Mouse (Mus musculus): ENCODE data around the gene Banp. TPM values are rescaled to one million over a fixed set of nuclear protein-coding genes. Genes with fewer than 3 reads are reported as not detected.

The Banp gene
- polyA plus RNA-seq, 1 experiment from 2014 or later = 25.4 TPM

DNA sequence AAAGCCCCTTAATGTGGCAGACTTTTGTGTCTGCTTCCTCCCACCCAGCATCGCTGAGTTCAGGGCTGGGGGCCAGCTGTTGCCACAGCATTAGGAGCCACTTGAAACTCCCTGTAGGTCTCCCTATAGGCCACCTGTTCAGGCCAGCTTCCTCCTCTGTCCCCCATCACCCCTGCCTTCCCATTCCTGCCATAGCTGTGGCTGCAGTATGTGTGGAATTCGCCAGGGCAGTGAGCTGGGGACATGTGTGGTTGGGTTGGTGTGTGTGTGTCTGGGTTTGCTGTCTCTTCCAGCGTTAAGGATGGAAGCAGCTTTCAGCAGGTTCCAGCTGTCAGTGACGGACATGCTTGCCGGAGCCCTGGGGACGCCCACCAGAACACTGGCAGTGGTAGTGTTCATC, 86.8 kb downstream of the Banp start:
- Histone ChIP-seq H3K27me3 (replicated peaks) (peaks cover 4% of the 10 kb centered on the region; the same call in 1 of the 2 replicates), H3K9me3 (replicated peaks) (no peaks in the 10 kb centered on the region), H3K4me3 (no peak overlapping the region), H3K27ac (no peak overlapping the region), H3K4me2 (no peak overlapping the region), H3K4me1 (0 out of 2 replicates have a peak, but pooled peaks cover 6% of the 10 kb centered on the region), H3K9ac (no peak overlapping the region), H3K36me3 (no peaks in the 10 kb centered on the region)
- 51% methylated on average over 6 of the region's 6 CpGs for whole genome bisulfite sequencing (ENCODE audit: insufficient replicate concordance)
- no peak for ATAC-seq

DNA sequence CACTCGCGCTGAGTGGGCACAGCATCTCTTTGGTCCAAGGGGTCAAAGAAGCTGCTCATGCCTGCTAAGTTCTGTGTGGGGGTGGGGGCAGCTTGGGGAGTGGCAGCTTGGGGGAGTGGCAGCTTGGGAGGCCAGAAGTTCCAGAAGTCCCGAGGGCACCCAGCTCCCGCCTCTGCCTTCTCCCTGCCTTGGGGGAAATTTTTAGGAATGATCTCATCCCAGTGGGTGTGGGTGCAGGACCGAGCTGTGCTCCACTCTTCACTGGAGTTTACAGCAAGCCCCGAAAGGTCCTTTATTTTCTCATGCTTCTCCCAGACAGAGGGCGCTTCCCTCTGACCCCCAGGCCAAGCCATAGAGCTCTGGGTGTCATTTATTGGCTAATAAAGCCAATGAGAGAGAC, 87.7 kb downstream of the Banp start:
- Histone ChIP-seq H3K4me2 (no peak overlapping the region), H3K27ac (no peak overlapping the region), H3K27me3 (replicated peaks) (peaks cover 8% of the 10 kb centered on the region), H3K9ac (no peak overlapping the region), H3K9me3 (replicated peaks) (no peaks in the 10 kb centered on the region), H3K36me3 (no peaks in the 10 kb centered on the region), H3K4me1 (peaks cover 9% of the 10 kb centered on the region; the same call in 1 of the 2 replicates), H3K4me3 (no peak overlapping the region)
- ATAC-seq = no peak
- WGBS (ENCODE audit: insufficient replicate concordance) = 67% methylated on average over 7 of the region's 7 CpGs

DNA sequence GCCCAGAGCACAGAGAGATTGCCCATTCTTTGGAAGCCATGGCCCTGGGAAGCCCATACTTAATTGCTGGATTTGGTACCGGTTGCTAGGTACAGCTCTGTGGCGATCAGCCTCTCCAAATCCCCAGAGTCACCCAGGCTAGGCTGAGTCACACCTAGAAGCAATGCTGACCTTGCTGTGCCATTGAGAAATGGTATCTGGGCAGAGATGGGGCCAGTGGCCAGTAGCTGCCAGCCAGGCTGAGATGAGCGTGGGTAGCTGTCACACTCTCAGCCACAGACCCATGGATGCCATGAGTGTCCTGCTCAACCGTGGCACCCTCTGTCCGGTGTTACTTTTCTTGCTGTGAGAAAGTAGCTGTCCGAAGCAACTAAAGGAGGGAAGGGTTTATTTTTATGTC, 88.5 kb downstream of the Banp start:
- H3K4me2 ChIP-seq = no peak overlapping the region
- WGBS (ENCODE audit: insufficient replicate concordance) = 77% methylated on average over 6 of the region's 6 CpGs
- H3K36me3 ChIP-seq = no peaks in the 10 kb centered on the region
- H3K9me3 ChIP-seq (replicated peaks) = no peaks in the 10 kb centered on the region
- H3K9ac ChIP-seq = no peak overlapping the region
- no peak overlapping the region for H3K4me3 ChIP-seq
- no peak for ATAC-seq
- H3K4me1 ChIP-seq = peaks cover 11% of the 10 kb centered on the region; the same call in 1 of the 2 replicates
- H3K27me3 ChIP-seq (replicated peaks) = peaks cover 16% of the 10 kb centered on the region
- H3K27ac ChIP-seq = no peak overlapping the region

DNA sequence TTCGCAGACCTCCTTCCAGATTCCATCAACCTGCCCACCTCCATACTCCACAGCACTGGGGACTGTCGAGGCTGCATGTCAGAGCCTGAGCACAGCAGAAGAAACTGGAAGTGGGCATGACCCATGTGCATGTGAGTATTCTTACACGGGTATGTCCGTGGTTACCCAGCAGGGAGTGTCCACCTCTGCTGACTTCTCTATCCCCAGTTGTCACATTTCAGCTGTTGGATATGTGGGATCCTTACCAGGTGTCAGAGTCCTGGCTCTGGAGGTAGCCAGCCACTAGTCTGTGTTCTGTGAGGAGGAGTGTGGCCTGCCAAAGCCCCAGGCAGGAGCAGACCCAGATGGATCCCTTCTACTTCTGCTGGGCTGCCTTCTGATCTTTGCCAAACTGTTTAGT, 89.9 kb downstream of the Banp start:
- no peak overlapping the region for H3K4me2 ChIP-seq
- no peaks in the 10 kb centered on the region for H3K36me3 ChIP-seq
- no peak for ATAC-seq
- WGBS (ENCODE audit: insufficient replicate concordance) = 55% methylated on average over 4 of the region's 4 CpGs
- peaks cover 11% of the 10 kb centered on the region; the same call in 1 of the 2 replicates for H3K4me1 ChIP-seq
- H3K9me3 ChIP-seq (replicated peaks) = no peaks in the 10 kb centered on the region
- H3K9ac ChIP-seq = no peak overlapping the region
- H3K4me3 ChIP-seq = no peak overlapping the region
- peaks cover 24% of the 10 kb centered on the region for H3K27me3 ChIP-seq (replicated peaks)
- no peak overlapping the region for H3K27ac ChIP-seq

DNA sequence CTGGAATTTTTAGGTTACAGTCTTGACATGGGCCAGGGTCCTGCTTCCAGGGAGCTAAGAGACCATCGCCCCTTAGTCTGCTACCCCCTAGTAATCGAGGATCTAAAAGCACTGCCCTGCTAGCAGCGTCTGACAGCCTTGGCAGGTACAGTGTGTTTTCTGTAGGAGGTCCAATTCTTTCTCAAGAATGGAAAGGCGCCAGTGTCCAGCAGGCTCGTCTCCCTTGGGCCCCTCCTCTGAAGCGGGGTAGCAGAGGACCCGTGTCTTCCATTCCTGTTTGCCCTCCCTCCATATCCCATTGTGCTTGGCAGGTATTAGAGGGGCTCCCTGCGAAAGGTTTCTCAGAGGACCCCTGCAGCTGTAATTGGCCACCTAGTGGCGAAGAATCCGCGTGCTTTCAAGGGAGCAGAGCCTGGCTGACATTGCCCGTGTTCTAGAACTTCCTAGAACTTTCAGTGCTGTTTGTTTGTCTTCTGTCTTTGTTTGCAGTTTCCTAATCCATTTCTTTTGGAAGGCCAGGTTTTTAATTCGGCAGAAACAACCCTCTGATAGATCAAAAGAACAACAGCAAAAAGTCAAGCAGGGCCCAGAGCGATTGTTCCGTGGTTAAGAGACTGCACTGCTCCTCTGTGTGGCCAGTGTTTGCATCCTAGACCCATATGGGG, 97.8 kb downstream of the Banp start:
- Histone ChIP-seq H3K4me3 (no peak overlapping the region), H3K27me3 (replicated peaks) (peaks cover 36% of the 10 kb centered on the region), H3K27ac (no peak overlapping the region), H3K9me3 (replicated peaks) (no peaks in the 10 kb centered on the region), H3K4me2 (no peak overlapping the region), H3K4me1 (peaks cover 1% of the 10 kb centered on the region; the same call in 1 of the 2 replicates), H3K36me3 (no peaks in the 10 kb centered on the region), H3K9ac (no peak overlapping the region)
- 54% methylated on average over 15 of the region's 15 CpGs for WGBS (ENCODE audit: insufficient replicate concordance)
- ATAC-seq = no peak

DNA sequence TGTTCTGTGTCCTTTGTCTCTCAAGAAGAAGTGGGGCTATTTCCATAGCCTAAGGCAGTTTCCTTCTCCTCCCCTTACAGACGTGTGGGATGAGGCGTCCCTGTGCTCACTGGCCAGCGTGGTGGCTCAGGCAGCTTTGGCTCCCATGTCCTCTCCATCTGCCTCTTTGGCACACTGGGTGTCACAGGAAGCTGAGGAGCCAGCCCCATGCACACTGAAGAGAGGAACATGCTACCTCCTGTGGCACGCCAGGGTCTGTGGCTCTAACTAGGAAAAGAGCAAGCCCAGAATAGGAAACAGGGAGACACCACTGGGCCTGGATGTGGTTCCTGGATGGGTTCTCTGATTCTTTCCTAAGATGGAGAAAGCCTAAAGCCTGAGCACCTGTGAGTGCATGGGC, 99.7 kb downstream of the Banp start:
- H3K27me3 ChIP-seq (replicated peaks) = peaks cover 21% of the 10 kb centered on the region; the same call in 1 of the 2 replicates
- H3K4me2 ChIP-seq = no peak overlapping the region
- WGBS (ENCODE audit: insufficient replicate concordance) = 64% methylated on average over 4 of the region's 4 CpGs
- no peaks in the 10 kb centered on the region for H3K36me3 ChIP-seq
- ATAC-seq = no peak
- no peaks in the 10 kb centered on the region for H3K4me1 ChIP-seq
- H3K9me3 ChIP-seq (replicated peaks) = no peaks in the 10 kb centered on the region
- H3K4me3 ChIP-seq = no peak overlapping the region
- H3K9ac ChIP-seq = no peak overlapping the region
- no peak overlapping the region for H3K27ac ChIP-seq

DNA sequence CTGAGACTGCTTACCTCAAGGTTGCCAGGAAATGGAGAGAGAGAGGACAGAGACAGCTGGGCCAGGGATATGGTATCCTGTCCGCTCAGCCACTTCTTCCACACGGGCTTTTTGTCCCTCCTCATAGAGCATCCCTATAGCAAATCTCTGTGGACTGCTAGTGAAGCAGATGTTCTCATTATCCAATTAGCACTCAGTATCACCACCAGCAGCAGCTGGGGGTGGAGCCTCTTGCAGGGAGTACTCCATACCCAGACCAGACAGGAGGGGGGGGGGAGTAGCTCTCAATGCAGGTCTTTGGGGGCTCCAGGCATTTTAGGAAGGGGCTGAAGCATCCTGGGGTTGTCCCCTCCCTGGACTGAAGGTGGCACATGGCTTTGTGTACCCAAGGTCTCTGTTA, 100.4 kb downstream of the Banp start:
- ATAC-seq = no peak
- Histone ChIP-seq H3K27me3 (replicated peaks) (peaks cover 20% of the 10 kb centered on the region; the same call in 1 of the 2 replicates), H3K9me3 (replicated peaks) (no peaks in the 10 kb centered on the region), H3K4me3 (no peak overlapping the region), H3K27ac (no peak overlapping the region), H3K36me3 (no peaks in the 10 kb centered on the region), H3K9ac (no peak overlapping the region), H3K4me1 (no peaks in the 10 kb centered on the region), H3K4me2 (no peak overlapping the region)
- 56% methylated on average over 2 of the region's 2 CpGs for WGBS (ENCODE audit: insufficient replicate concordance)

DNA sequence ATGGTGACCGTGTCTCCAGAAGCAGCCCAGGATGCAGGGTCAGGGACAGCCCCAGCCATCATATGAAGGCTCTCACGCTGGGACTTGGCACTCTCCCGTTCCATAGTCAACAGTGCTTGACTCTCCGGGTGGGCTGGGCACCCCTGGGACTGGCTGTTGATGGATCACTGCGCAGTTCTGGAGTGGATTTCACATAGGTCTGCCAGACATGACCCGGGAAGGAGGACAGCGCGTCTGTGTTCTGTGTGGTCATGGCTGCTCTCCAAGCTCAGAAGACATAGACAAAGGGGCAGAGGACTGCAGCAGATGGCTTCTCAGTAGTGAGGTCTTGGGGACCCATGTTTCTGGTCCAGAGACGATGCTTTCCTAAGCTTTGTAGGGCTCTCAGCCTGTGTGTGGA, 101.1 kb downstream of the Banp start:
- H3K4me1 ChIP-seq = peaks cover 2% of the 10 kb centered on the region; the same call in 1 of the 2 replicates
- H3K27me3 ChIP-seq (replicated peaks) = peaks cover 21% of the 10 kb centered on the region; the same call in 1 of the 2 replicates
- ATAC-seq = no peak
- no peak overlapping the region for H3K4me3 ChIP-seq
- H3K9me3 ChIP-seq (replicated peaks) = no peaks in the 10 kb centered on the region
- no peak overlapping the region for H3K9ac ChIP-seq
- no peak overlapping the region for H3K27ac ChIP-seq
- H3K36me3 ChIP-seq = no peaks in the 10 kb centered on the region
- 84% methylated on average over 9 of the region's 9 CpGs for WGBS (ENCODE audit: insufficient replicate concordance)
- no peak overlapping the region for H3K4me2 ChIP-seq

DNA sequence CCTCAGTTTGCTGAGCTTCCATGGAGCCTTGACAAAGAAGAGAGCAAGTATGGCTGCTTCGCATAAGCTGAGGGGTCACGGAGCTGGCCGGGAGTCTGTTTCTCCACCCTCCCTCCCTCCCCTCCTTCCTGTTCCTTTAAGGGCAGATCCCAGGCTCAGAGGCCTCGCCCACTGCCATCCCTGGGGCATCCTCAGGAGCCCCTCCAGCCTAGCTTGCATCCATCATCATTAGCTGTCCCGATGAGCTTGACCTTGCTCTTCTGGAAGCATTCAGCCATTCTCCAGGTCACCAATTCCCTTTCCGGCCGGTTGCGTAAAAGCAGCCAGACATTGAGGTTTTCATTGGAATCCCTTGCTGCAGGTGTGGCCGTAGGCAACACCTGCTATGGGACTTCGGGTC, 105.8 kb downstream of the Banp start:
- Histone ChIP-seq H3K27me3 (replicated peaks) (peaks cover 23% of the 10 kb centered on the region; the same call in 1 of the 2 replicates), H3K27ac (no peak overlapping the region)
- no peak for ATAC-seq

DNA sequence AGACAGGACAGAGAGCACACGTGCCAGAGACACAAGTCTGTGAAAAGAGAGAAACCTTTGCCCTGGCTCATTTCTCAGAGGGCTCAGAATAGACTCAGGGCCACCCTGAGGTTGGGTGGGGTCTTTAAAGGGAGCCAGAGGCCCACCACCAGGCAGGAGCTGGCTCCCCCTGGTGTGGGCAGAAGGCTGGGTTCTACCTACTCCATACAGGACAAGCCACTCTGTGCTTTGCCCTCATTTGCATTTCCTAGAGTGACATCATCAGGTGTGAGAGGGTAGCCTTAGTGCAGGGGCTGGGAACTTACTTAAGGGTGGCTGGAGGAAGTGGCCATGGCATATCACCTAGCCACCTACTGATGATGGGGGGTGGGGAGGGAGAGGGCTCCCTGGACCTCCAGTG, 106.6 kb downstream of the Banp start:
- Histone ChIP-seq H3K4me1 (peaks cover 7% of the 10 kb centered on the region; the same call in 1 of the 2 replicates), H3K4me3 (no peak overlapping the region), H3K27me3 (replicated peaks) (peaks cover 18% of the 10 kb centered on the region; the same call in 1 of the 2 replicates), H3K4me2 (no peak overlapping the region), H3K36me3 (no peaks in the 10 kb centered on the region), H3K9me3 (replicated peaks) (no peaks in the 10 kb centered on the region), H3K9ac (no peak overlapping the region), H3K27ac (no peak overlapping the region)
- WGBS (ENCODE audit: insufficient replicate concordance) = 41% methylated on average over 1 of the region's 1 CpGs
- ATAC-seq = no peak

More for the DNA sequence above, 105.8 kb downstream of the Banp start:
- 43% methylated on average over 10 of the region's 10 CpGs for WGBS (ENCODE audit: insufficient replicate concordance)
- Histone ChIP-seq H3K36me3 (no peaks in the 10 kb centered on the region), H3K4me2 (no peak overlapping the region), H3K9me3 (replicated peaks) (no peaks in the 10 kb centered on the region), H3K9ac (no peak overlapping the region), H3K4me3 (no peak overlapping the region), H3K4me1 (peaks cover 7% of the 10 kb centered on the region; the same call in 1 of the 2 replicates)

DNA sequence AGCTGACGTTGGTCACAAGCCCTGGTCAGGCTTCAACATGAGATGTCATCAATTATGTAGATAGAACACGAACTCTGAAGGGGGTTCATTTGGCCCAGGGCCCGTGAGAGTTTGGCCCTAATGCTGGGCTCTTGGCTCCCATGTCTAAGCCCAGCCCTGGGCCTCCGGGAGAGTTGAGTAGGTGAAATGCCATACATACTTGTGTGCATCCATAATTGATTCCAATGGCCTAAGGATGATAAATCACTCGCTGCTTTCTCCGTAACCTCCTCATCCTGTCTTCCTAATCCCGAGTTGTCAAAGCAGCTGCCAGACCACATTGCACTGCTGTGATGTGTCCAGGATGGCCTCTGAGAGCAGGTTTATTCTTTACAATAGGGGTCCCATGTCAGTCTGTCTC, 107.3 kb downstream of the Banp start:
- Histone ChIP-seq H3K36me3 (no peaks in the 10 kb centered on the region), H3K27me3 (replicated peaks) (peaks cover 14% of the 10 kb centered on the region; the same call in 1 of the 2 replicates), H3K9me3 (replicated peaks) (no peaks in the 10 kb centered on the region), H3K4me2 (no peak overlapping the region), H3K27ac (no peak overlapping the region), H3K4me3 (no peak overlapping the region), H3K4me1 (peaks cover 7% of the 10 kb centered on the region; the same call in 1 of the 2 replicates), H3K9ac (no peak overlapping the region)
- whole genome bisulfite sequencing (ENCODE audit: insufficient replicate concordance) = 61% methylated on average over 7 of the region's 7 CpGs
- no peak for ATAC-seq

DNA sequence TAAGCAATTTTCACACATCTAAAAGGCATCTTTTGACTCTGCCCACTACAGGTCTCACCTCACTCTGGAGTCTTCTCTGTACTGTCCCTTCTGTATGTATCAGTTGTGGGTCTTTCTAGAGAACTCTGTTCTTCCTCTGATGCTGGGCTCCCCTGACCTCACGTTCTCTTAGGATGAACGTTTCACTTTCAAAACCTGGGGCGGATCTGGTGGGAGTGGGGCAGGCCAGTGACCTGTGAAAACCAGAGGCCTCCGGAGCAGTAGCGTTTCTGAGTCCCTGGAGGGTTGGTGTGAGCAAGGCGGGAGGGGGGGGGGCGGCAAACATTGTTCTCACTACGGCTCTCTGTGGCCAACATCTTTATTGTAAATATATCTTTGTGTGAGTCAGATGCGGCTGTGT, 109.0 kb downstream of the Banp start:
- H3K9ac ChIP-seq = no peak overlapping the region
- H3K4me1 ChIP-seq = peaks cover 7% of the 10 kb centered on the region; the same call in 1 of the 2 replicates
- H3K36me3 ChIP-seq = no peaks in the 10 kb centered on the region
- ATAC-seq = no peak
- WGBS (ENCODE audit: insufficient replicate concordance) = 55% methylated on average over 9 of the region's 9 CpGs
- peaks cover 14% of the 10 kb centered on the region; the same call in 1 of the 2 replicates for H3K27me3 ChIP-seq (replicated peaks)
- H3K27ac ChIP-seq = no peak overlapping the region
- no peaks in the 10 kb centered on the region for H3K9me3 ChIP-seq (replicated peaks)
- H3K4me3 ChIP-seq = no peak overlapping the region
- H3K4me2 ChIP-seq = no peak overlapping the region
